Mouse (Mus musculus) lung, postnatal 0 days (tissue): ENCODE data around the gene Dph7. TPM values are rescaled to one million over a fixed set of nuclear protein-coding genes. Genes with fewer than 3 reads are reported as not detected.
A peak's percentile ranks its signal among the peaks of the same experiment; 100 is the strongest.
"Not testable (repeated sequence)": the region's sequence is repeated elsewhere in the genome, so short reads cannot be mapped to it uniquely, and the experiment has no call there.

Experiments used
- ATAC-seq: fragments of 200-750 bp; cut with Nextera tagmentation; 2 replicates; pipeline ENCODE4 v1.8.0; 2017; ENCODE audit warnings: moderate library complexity
- DNase-seq: peaks from one replicate; pipeline ENCODE4 v3.0.0-alpha.2; 2016; ENCODE audit warnings: low spot score
- H3K27ac ChIP-seq: fragments of 300-500 bp; sonication (generic); 2 replicates; pipeline ENCODE4 v1.5.1; 2014; ENCODE audit warnings: antibody characterized with exemption, mild to moderate bottlenecking, low read length, mixed read lengths
- H3K27me3 ChIP-seq: fragments of 300-500 bp; sonication (generic); replicated peaks from 2 replicates; pipeline ENCODE4 v1.6.1; 2014; ENCODE audit warnings: low read length, mixed read lengths; ENCODE audit not compliant: insufficient read depth
- H3K36me3 ChIP-seq: fragments of 300-500 bp; sonication (generic); 2 replicates; pipeline ENCODE4 v1.6.1; 2014; ENCODE audit warnings: low read length, mixed read lengths; ENCODE audit not compliant: insufficient read depth
- H3K4me1 ChIP-seq: fragments of 300-500 bp; sonication (generic); 2 replicates; pipeline ENCODE4 v1.6.1; 2014; ENCODE audit warnings: antibody characterized with exemption, low read depth, low read length, mixed read lengths; ENCODE audit not compliant: insufficient read depth
- H3K4me2 ChIP-seq: fragments of 300-500 bp; sonication (generic); replicated peaks from 2 replicates; pipeline ENCODE4 v1.6.1; 2014; ENCODE audit warnings: low read depth, mild to moderate bottlenecking, low read length, moderate library complexity, mixed read lengths
- H3K4me3 ChIP-seq: fragments of 300-500 bp; sonication (generic); 2 replicates; pipeline ENCODE4 v1.5.1; 2014; ENCODE audit warnings: low read depth, low read length
- H3K9ac ChIP-seq: fragments of 300-500 bp; sonication (generic); replicated peaks from 2 replicates; pipeline ENCODE4 v1.6.1; 2014; ENCODE audit warnings: low read depth, mild to moderate bottlenecking
- H3K9me3 ChIP-seq: fragments of 300-500 bp; sonication (generic); 2 replicates; pipeline ENCODE4 v1.6.1; 2016; ENCODE audit warnings: low read length, mixed read lengths
- CTCF ChIP-seq: IDR thresholded peaks from 2 replicates; pipeline ENCODE4 v1.5.1; 2016; ENCODE audit warnings: antibody characterized with exemption, mild to moderate bottlenecking
- EP300 ChIP-seq: IDR thresholded peaks from 2 replicates; pipeline ENCODE4 v1.6.1; 2016; ENCODE audit warnings: antibody characterized with exemption, mild to moderate bottlenecking, control low read depth
- WGBS: fragments of 180-500 bp; shearing (Covaris S2); extraction: QIAGEN DNeasy Blood & Tissue Kit; methylation state at CpG from one replicate; pipeline ENCODE4 v1.1.7; 2014; 5-methylcytosine and 5-hydroxymethylcytosine counted together
- polyA plus RNA-seq: library from polyadenylated mRNA; unstranded; fragments of >200 nt; fragmentation: Nextera tagmentation; extraction: Ambion mirVana; gene quantifications from 2 replicates; pipeline ENCODE4 v1.2.1, GENCODE M21; 2015

Gene Dph7
- polyA plus RNA-seq, 1 experiment from 2014 or later, result 13.3 TPM

- TF ChIP-seq CTCF (no peak), EP300 (no peak)
- H3K27ac ChIP-seq, result peak overlapping the region; percentile 97
- H3K4me1 ChIP-seq, result peaks cover 6% of the 10 kb centered on the region
- no peaks in the 10 kb centered on the region for H3K9me3 ChIP-seq
- WGBS, result 9% methylated on average over 19 of the region's 19 CpGs
- H3K4me2 ChIP-seq, result peak overlapping the region; percentile 88
- H3K9ac ChIP-seq, result peak overlapping the region; percentile 86
- H3K4me3 ChIP-seq, result peak overlapping the region; percentile 79
- peak; percentile 71 for DNase-seq
- ATAC-seq, result peak; percentile 76
- H3K36me3 ChIP-seq, result no peaks in the 10 kb centered on the region
- no peaks in the 10 kb centered on the region for H3K27me3 ChIP-seq
Measured at GRCm38 (mm10) chr2:24934441-24934963, 27.7 kb upstream of the Dph7 start.

GRCm38 (mm10) chr2:24935057-24935796 is 27.0 kb upstream of the Dph7 start, which contains the start of gene Arrdc1:
TSS of gene Arrdc1 (minus strand) at chr2:24935252.
- 3% methylated on average over 45 of the region's 49 CpGs for WGBS
- H3K9ac ChIP-seq, result peak within 1 kb of the TSS; percentile 86
- H3K4me3 ChIP-seq, result peak within 1 kb of the TSS; percentile 79
- H3K36me3 ChIP-seq, result no peaks in the 10 kb centered on the region
- H3K27ac ChIP-seq, result peak within 1 kb of the TSS; percentile 97
- ATAC-seq (peak; percentile 96), DNase-seq (peak; percentile 98)
- no peaks in the 10 kb centered on the region for H3K27me3 ChIP-seq
- TF ChIP-seq CTCF (peak; percentile 77), EP300 (no peak)
- peaks cover 6% of the 10 kb centered on the region for H3K4me1 ChIP-seq
- H3K4me2 ChIP-seq, result peak within 1 kb of the TSS; percentile 88
- no peaks in the 10 kb centered on the region for H3K9me3 ChIP-seq

DNA sequence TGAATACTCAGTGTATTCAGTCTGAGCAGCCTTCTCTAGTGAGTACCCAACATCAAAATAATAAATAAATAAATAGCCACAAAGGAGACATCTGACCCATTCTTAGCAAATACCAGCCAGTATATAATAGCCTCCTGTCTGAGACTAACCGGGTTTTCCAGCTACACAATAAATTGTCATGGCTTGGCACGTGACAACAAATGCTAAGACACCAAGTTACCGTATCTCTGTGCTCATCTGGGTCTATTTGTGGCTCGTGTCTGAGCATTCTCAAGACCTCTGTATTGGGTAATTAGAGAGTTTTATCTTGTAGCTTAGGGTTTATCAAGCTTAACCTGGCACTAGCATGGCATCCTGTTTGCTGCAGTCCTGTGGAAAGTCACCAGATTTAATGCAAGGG is 20.1 kb upstream of the Dph7 start:
- Histone ChIP-seq H3K36me3 (no peaks in the 10 kb centered on the region), H3K9me3 (no peaks in the 10 kb centered on the region), H3K27me3 (no peaks in the 10 kb centered on the region), H3K4me3 (no peak overlapping the region), H3K27ac (no peak overlapping the region), H3K4me1 (no peaks in the 10 kb centered on the region), H3K9ac (no peak overlapping the region), H3K4me2 (no peak overlapping the region)
- ATAC-seq (no peak), DNase-seq (no peak)
- TF ChIP-seq EP300, result no peak
- no peak for TF ChIP-seq CTCF
- WGBS, result 74% methylated on average over 4 of the region's 4 CpGs

- WGBS, result 22% methylated on average over 2 of the region's 2 CpGs
- DNase-seq (peak; percentile 74), ATAC-seq (peak; percentile 38; the same call in 1 of the 2 replicates)
- not testable (repeated sequence) for H3K4me2 ChIP-seq, H3K9me3 ChIP-seq, H3K36me3 ChIP-seq, H3K27me3 ChIP-seq, H3K27ac ChIP-seq, H3K4me1 ChIP-seq, H3K4me3 ChIP-seq, H3K9ac ChIP-seq
- peak; percentile 73 for TF ChIP-seq CTCF
Measured at GRCm38 (mm10) chr2:24944304-24944703, 17.9 kb upstream of the Dph7 start.

DNA sequence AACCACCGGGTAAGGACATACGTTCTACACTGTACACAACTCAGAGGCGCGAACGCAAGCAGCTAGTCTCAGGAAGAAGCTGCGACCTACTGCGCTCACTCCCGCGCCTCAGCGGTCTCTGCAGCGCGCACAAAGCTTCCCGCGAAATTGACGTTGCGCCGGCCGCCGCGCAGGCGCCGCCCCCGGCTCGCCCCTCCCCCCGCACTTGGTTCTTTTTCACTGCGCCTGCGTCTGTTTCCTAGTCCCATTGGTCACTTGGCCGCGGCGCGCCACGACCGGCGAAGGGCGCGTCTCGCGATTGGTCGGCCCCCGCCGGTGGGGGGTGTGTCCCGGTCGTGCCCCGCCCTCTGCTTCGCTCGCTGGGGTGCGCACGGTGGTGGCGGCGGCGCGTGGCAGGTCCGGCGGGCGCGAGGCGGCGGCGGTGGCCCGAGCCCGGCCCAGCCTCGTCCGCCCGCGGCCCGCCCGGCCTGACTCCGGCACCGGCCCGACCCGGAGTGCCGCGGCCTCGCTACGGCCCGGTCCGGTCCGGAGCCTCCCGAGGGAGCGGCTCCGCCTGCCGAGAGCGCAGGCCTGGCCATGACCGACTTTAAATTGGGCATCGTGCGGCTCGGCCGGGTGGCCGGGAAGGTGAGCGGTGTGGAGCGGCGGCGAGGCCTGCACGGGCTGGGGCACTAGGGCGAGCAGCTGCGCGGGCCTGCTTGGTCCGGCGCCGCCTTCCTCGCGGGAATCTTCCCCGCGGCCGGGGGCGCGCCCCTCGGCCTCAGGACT is 12.6 kb upstream of the Dph7 start, which contains the start of gene Zmynd19:
Zmynd19 (plus strand) TSS at position 372 of the 768 bp plus-strand sequence.
- no peaks in the 10 kb centered on the region for H3K27me3 ChIP-seq
- H3K27ac ChIP-seq, result peak within 1 kb of the TSS; percentile 62
- TF ChIP-seq EP300 (no peak), CTCF (no peak)
- H3K36me3 ChIP-seq, result 0 out of 2 replicates have a peak, but pooled peaks cover 9% of the 10 kb centered on the region
- ATAC-seq (peak; percentile 100), DNase-seq (peak; percentile 98)
- peak within 1 kb of the TSS; percentile 82 for H3K4me3 ChIP-seq
- 1% methylated on average over 74 of the region's 108 CpGs for WGBS
- H3K9ac ChIP-seq, result peak within 1 kb of the TSS; percentile 59
- peak within 1 kb of the TSS; percentile 99 for H3K4me2 ChIP-seq
- H3K4me1 ChIP-seq, result peaks cover 4% of the 10 kb centered on the region
- no peaks in the 10 kb centered on the region for H3K9me3 ChIP-seq

DNA sequence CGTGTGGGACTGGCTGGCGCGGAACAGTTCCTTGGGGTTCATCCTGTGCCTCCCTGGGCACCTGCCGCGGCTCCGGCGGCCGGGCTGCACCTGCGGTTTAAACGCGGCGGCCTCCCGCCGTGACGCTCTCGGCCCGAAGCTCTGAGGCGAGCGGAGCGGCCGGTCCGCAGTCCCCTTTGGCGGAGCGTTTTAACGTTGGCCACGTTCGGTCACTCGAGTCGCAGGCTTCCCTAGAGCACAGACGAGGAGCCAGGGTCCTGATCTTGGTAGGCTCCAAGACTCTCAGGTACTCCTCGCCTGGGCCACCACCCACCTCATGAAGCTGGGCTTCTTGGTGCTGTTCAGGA is 12.0 kb upstream of the Dph7 start:
- H3K4me2 ChIP-seq, result peak overlapping the region; percentile 99
- no peaks in the 10 kb centered on the region for H3K9me3 ChIP-seq
- no peak; the same call in 1 of the 2 replicates for ATAC-seq
- H3K36me3 ChIP-seq, result 0 out of 2 replicates have a peak, but pooled peaks cover 9% of the 10 kb centered on the region
- TF ChIP-seq CTCF (no peak), EP300 (no peak)
- no peaks in the 10 kb centered on the region for H3K27me3 ChIP-seq
- H3K9ac ChIP-seq, result peak overlapping the region; percentile 59
- peak; percentile 32 for DNase-seq
- H3K4me1 ChIP-seq, result peaks cover 4% of the 10 kb centered on the region
- H3K27ac ChIP-seq, result peak overlapping the region; percentile 62
- peak overlapping the region; percentile 82 for H3K4me3 ChIP-seq
- 0% methylated on average over 31 of the region's 31 CpGs for WGBS
